Mouse (Mus musculus) liver, embryonic 11.5 days (tissue): ENCODE results near the gene Pitpnc1. TPM values are rescaled to one million over a fixed set of nuclear protein-coding genes. Genes with fewer than 3 reads are reported as not detected.

Experiments used
- ATAC-seq: fragments of 200-750 bp; cut with Nextera tagmentation; replicated peaks from 2 replicates; pipeline ENCODE4 v1.8.0; 2017; ENCODE audit warnings: moderate number of reproducible peaks, mild to moderate bottlenecking, moderate TSS enrichment, moderate library complexity; ENCODE audit not compliant: low FRiP score
- DNase-seq: peaks from one replicate; pipeline ENCODE4 v3.0.0-alpha.2; 2017; ENCODE audit warnings: low spot score
- H3K27ac ChIP-seq: fragments of 300-500 bp; sonication (generic); 2 replicates; pipeline ENCODE4 v1.5.1; 2014; ENCODE audit warnings: mild to moderate bottlenecking, low read depth, low read length, control low read depth
- H3K27me3 ChIP-seq: fragments of 300-500 bp; sonication (generic); replicated peaks from 2 replicates; pipeline ENCODE4 v1.6.1; 2014; ENCODE audit warnings: low read length, mixed read lengths; ENCODE audit not compliant: control insufficient read depth, insufficient read depth
- H3K36me3 ChIP-seq: fragments of 300-500 bp; sonication (generic); 2 replicates; pipeline ENCODE4 v1.6.1; 2014; ENCODE audit warnings: mild to moderate bottlenecking, low read length, moderate library complexity, mixed read lengths; ENCODE audit not compliant: control insufficient read depth, insufficient read depth
- H3K4me1 ChIP-seq: fragments of 300-500 bp; sonication (generic); replicated peaks from 2 replicates; pipeline ENCODE4 v1.6.1; 2014; ENCODE audit warnings: low read length, mixed read lengths; ENCODE audit not compliant: control insufficient read depth, insufficient read depth
- H3K4me2 ChIP-seq: fragments of 300-500 bp; sonication (generic); 2 replicates; pipeline ENCODE4 v1.6.1; 2014; ENCODE audit warnings: mild to moderate bottlenecking, control low read depth, moderate library complexity
- H3K4me3 ChIP-seq: fragments of 300-500 bp; sonication (generic); 2 replicates; pipeline ENCODE4 v1.5.1; 2014; ENCODE audit warnings: low read depth, low read length, control low read depth
- H3K9ac ChIP-seq: fragments of 300-500 bp; sonication (generic); 2 replicates; pipeline ENCODE4 v1.6.1; 2014; ENCODE audit warnings: low read depth, low read length, control low read depth
- H3K9me3 ChIP-seq: fragments of 300-500 bp; sonication (generic); 2 replicates; pipeline ENCODE4 v1.6.1; 2016; ENCODE audit warnings: low read length, inconsistent platforms, mixed read lengths; ENCODE audit not compliant: control insufficient read depth
- WGBS: fragments of 180-500 bp; shearing (Covaris S2); extraction: QIAGEN DNeasy Blood & Tissue Kit; methylation state at CpG from one replicate; pipeline ENCODE4 v1.1.7; 2014; 5-methylcytosine and 5-hydroxymethylcytosine counted together
- polyA plus RNA-seq: library from polyadenylated mRNA; unstranded; fragments of >200 nt; fragmentation: Nextera tagmentation; extraction: Ambion mirVana; gene quantifications from 2 replicates; pipeline ENCODE4 v1.2.1, GENCODE M21; 2014

Gene Pitpnc1
- polyA plus RNA-seq, 1 experiment from 2014 or later, result 19.2 TPM

DNA sequence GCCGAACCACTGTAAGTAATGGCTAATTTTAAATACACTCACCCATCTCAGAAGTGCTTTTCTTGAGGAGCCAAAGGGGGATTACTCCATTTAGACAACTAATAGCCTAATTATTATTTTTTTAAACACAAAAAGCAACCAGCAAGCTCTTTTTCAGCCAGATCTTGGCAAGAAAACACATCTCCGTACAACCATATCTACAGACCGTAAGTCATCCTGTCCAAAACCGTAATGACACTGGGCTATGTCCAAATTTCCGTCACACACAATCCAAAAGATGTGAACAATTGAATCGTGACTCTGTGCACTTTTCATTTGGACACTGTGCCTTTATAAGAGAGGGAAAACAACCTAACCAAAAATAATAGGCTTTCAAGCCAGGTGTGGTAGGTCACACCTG, 20.4 kb downstream of the Pitpnc1 start:
- H3K27me3 ChIP-seq, result no peaks in the 10 kb centered on the region
- DNase-seq (no peak), ATAC-seq (no peak)
- no peak overlapping the region for H3K9ac ChIP-seq
- 83% methylated on average over 6 of the region's 6 CpGs for WGBS
- peak overlapping the region; percentile 72 for H3K27ac ChIP-seq
- no peaks in the 10 kb centered on the region for H3K9me3 ChIP-seq
- H3K36me3 ChIP-seq, result peaks cover 4% of the 10 kb centered on the region; the same call in 1 of the 2 replicates
- no peak overlapping the region for H3K4me2 ChIP-seq
- H3K4me1 ChIP-seq, result peaks cover 58% of the 10 kb centered on the region
- no peak overlapping the region for H3K4me3 ChIP-seq

DNA sequence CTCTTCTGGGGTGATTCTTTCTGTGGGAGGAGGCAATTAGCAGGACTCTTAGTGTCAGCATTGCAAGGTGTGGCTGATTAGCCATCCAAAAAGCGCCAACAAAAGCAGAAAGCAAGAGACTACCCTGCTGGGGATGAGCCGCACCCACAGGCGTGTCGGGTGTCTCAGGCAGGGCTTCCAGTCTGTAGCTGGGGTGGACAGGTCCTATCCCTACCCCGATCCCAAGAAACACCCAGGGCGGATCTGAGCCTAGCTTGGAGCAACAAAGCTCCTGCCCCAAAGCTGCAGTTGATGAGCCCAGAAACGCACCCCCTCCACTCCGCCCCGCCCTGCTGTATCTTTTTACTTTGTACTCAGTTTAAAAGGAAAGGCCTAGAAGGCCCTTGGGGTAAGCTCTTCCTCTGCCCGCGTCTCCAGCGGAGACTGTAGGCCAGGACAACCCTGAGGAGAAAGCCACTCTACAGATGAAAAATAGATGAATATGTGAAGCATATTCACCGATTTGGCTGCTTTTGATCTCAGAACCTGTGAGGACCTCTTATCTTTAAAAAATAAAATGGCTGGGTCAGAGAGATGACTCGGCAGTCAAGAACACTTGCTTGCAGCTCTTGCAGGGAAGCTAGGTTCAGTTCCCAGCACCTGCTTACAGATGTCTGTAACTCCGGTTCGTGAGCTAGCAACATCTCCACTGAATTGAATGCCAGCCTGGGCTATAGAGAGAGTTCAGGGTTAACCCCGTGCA, 21.2 kb downstream of the Pitpnc1 start:
- DNase-seq, result no peak
- peak; percentile 70 for ATAC-seq
- H3K27me3 ChIP-seq, result no peaks in the 10 kb centered on the region
- peaks cover 52% of the 10 kb centered on the region for H3K4me1 ChIP-seq
- H3K27ac ChIP-seq, result peak overlapping the region; percentile 72
- 55% methylated on average over 17 of the region's 17 CpGs for WGBS
- no peaks in the 10 kb centered on the region for H3K9me3 ChIP-seq
- peak overlapping the region; percentile 44 for H3K4me2 ChIP-seq
- peak overlapping the region; percentile 7 for H3K9ac ChIP-seq
- H3K4me3 ChIP-seq, result no peak overlapping the region
- H3K36me3 ChIP-seq, result peaks cover 4% of the 10 kb centered on the region; the same call in 1 of the 2 replicates

DNA sequence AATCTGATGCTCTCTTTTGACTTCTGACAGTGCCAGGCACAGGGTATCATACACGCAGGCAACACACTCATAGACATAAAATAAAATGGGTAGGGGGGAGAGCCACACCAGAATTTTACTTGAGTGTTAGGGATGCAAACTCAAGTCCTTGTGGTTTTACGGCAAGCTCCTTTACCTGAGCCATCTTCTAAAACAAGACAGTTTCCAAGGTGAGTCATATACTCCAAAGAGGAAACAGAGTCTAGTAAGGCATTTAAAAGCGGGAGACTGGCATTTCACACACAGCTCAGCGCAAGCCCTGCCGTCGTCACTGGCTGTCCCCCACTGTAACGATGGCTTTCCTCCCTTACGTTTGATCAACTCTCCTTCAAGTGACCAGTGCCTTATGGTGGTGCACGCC, 22.6 kb downstream of the Pitpnc1 start:
- Histone ChIP-seq H3K4me3 (no peak overlapping the region), H3K9ac (peak overlapping the region; percentile 22; the same call in 1 of the 2 replicates), H3K4me1 (peaks cover 55% of the 10 kb centered on the region), H3K27ac (peak overlapping the region; percentile 11), H3K36me3 (no peaks in the 10 kb centered on the region), H3K9me3 (no peaks in the 10 kb centered on the region), H3K4me2 (peak overlapping the region; percentile 48; the same call in 1 of the 2 replicates), H3K27me3 (no peaks in the 10 kb centered on the region)
- 82% methylated on average over 9 of the region's 9 CpGs for WGBS
- ATAC-seq (no peak), DNase-seq (no peak)

DNA sequence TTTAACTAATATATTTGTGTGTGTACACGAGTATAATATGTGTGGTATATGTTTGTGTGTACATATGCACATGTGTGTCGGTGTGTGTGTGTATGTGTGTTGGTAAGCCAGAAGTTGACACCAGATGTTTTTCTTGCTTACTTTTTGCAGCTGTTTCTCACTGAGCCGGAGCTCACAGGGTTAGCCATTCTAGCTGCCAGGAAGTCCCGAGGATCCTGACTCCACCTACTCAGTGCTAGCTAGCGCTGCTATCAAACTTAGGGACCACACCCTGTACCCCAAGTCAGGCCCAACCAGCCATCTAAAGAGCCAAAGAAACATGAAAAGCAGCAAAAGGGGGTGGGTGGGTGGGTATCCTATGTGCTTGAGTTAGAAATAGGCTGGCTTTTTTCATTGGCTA, 23.1 kb downstream of the Pitpnc1 start:
- H3K27me3 ChIP-seq, result no peaks in the 10 kb centered on the region
- no peaks in the 10 kb centered on the region for H3K36me3 ChIP-seq
- no peaks in the 10 kb centered on the region for H3K9me3 ChIP-seq
- no peak for DNase-seq
- peak overlapping the region; percentile 11; the same call in 1 of the 2 replicates for H3K27ac ChIP-seq
- H3K4me1 ChIP-seq, result peaks cover 55% of the 10 kb centered on the region
- H3K4me2 ChIP-seq, result peak overlapping the region; percentile 48
- peak; percentile 79 for ATAC-seq
- 39% methylated on average over 5 of the region's 5 CpGs for WGBS
- no peak overlapping the region for H3K9ac ChIP-seq
- no peak overlapping the region for H3K4me3 ChIP-seq

DNA sequence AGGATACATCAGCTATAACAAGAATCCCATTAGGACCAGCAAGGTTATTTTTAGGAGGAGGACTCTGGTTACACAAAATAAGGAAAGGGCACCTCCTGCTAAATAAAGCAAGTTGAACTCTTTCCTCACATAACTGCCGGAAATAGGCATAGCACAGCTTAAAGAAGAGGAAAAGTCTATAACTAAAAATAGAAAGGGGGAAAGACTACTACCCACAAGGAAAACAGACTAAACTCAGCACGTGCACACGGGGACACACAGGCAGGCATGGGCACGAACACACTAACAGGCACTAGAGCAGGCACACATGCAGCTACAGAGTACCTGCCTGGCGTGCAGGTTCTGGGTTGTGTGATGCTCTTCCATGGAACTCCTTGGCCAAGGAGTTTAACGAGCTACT, 23.8 kb downstream of the Pitpnc1 start:
- WGBS, result 55% methylated on average over 6 of the region's 6 CpGs
- ATAC-seq, result no peak
- no peaks in the 10 kb centered on the region for H3K9me3 ChIP-seq
- no peak overlapping the region for H3K9ac ChIP-seq
- no peaks in the 10 kb centered on the region for H3K36me3 ChIP-seq
- peak overlapping the region; percentile 48 for H3K4me2 ChIP-seq
- H3K27me3 ChIP-seq, result no peaks in the 10 kb centered on the region
- H3K4me1 ChIP-seq, result peaks cover 58% of the 10 kb centered on the region
- H3K4me3 ChIP-seq, result no peak overlapping the region
- H3K27ac ChIP-seq, result peak overlapping the region; percentile 22; the same call in 1 of the 2 replicates
- no peak for DNase-seq

DNA sequence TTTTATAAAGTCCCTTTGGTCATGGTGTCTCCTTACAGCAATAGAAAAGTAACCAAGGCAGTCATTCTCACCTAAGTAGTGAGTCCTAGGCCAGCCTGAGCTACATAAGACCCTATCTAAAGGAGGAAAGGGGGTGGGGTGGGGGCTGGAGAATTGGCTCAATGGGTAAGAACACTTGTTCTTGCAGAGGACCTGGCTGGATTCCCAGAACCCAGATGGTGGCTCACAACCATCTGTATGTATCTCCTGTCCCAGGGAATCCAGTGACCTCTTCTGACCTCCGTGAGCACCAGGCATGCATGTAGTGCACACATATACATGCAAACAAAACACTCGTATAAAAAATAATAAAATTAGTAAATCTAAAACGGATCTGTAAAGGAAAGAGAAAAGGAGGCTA, 24.8 kb downstream of the Pitpnc1 start:
- ATAC-seq (no peak), DNase-seq (no peak)
- Histone ChIP-seq H3K27ac (no peak overlapping the region), H3K4me1 (peaks cover 52% of the 10 kb centered on the region), H3K4me3 (no peak overlapping the region), H3K9me3 (no peaks in the 10 kb centered on the region), H3K36me3 (no peaks in the 10 kb centered on the region), H3K4me2 (no peak overlapping the region), H3K9ac (no peak overlapping the region), H3K27me3 (no peaks in the 10 kb centered on the region)
- 81% methylated on average over 3 of the region's 3 CpGs for WGBS

DNA sequence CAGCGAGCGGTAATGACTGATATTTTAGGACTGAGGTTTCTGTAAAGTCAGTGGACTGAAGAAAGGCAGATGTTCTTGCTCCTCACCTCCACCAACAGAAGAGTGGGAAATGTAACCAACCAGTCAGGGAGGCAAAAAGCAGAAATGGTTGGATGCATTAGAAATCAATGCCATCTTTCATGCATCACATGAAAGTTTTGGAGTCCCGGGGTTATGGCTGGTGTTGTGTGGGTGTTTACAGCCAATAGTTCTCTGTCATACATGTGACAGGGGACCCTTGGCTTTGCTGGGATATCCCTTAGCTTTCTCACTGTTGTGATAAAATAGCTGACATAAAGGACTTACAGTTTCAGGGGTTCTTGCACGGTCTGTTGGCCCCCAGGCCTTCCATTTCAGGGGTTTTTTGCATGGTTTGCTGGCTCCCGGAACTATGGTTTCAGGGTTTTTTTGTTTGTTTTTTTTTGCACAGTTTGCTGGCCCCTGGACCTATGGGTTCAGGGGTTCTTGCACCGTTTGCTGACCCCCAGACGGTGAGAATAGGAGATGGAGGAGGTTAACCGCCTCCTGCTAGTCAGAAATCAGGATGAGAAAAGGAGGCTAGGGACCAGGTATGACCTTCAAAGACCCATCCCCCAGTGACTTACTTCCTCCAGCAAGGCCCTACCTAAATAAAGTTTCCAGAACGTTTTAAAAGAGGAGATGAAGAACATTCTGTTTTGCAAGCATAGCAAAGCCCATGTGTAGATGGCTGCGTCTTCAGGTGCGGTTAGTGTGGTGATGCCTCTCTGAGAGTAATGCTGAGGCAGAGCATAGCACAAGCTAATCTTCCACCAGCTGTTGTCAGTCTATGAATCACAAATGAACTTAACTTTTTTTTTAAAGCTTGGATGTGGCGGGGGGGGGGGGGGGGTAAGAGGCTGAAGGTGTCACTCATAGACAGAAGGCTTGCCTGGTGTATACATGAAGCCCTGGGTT, 27.1 kb downstream of the Pitpnc1 start:
- WGBS, result 79% methylated on average over 12 of the region's 12 CpGs
- H3K4me1 ChIP-seq, result peaks cover 42% of the 10 kb centered on the region

DNA sequence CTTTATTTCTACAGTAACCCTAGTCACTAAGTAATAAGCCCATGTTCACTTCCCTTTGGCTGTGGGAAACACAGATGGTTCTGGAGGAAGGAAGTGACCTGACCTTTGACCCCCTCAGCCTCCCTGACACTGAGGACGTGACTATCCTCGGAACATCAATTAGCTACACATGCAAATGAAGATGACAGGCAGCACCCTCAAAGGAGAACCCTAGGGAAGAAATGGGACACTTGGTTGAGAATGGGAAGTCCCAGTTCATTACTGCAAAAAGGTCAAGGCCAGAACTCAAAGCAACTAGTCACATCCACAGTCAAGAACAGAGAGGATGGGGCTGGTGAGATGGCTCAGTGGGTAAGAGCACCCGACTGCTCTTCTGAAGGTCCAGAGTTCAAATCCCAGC, 29.4 kb downstream of the Pitpnc1 start:
- 67% methylated on average over 3 of the region's 3 CpGs for WGBS
- H3K36me3 ChIP-seq, result no peaks in the 10 kb centered on the region
- H3K9me3 ChIP-seq, result no peaks in the 10 kb centered on the region
- DNase-seq (no peak), ATAC-seq (no peak)
- no peak overlapping the region for H3K9ac ChIP-seq
- H3K4me1 ChIP-seq, result peaks cover 27% of the 10 kb centered on the region
- no peak overlapping the region for H3K27ac ChIP-seq
- H3K4me2 ChIP-seq, result no peak overlapping the region
- H3K4me3 ChIP-seq, result no peak overlapping the region
- no peaks in the 10 kb centered on the region for H3K27me3 ChIP-seq

More for the DNA sequence above, 27.1 kb downstream of the Pitpnc1 start:
- Histone ChIP-seq H3K4me3 (no peak overlapping the region), H3K27me3 (no peaks in the 10 kb centered on the region), H3K27ac (no peak overlapping the region), H3K9me3 (no peaks in the 10 kb centered on the region), H3K4me2 (no peak overlapping the region), H3K9ac (no peak overlapping the region), H3K36me3 (no peaks in the 10 kb centered on the region)
- DNase-seq, result no peak
- no peak for ATAC-seq
